Mouse (Mus musculus): ENCODE data around the gene Zfp507.
A peak's percentile ranks its signal among the peaks of the same experiment; 100 is the strongest.

- TF ChIP-seq CTCF (conservative IDR thresholded peaks at IDR 0.05; ENCODE audit: low read length) (peak; percentile 82), POU5F1 (IDR thresholded peaks at IDR 0.05; ENCODE audit: borderline replicate concordance, low read length) (no peak), NANOG (IDR thresholded peaks at IDR 0.05; ENCODE audit: borderline replicate concordance, low read length) (no peak)
Observed at GRCm38 (mm10) chr7:35756510-35757440, 46.0 kb downstream of the Zfp507 start.
